Comparison of ENCODE assay signal across 20 mouse cellular contexts in genomic region chr3:154200422-154200828, GRCm38 (mm10).
DNase-seq lines count a peak whose midpoint lies in the region; ATAC-seq and TF ChIP-seq lines count a peak whose summit lies in the region.
"Had no signal": no experiment of that assay in that cellular context is flagged by ENCODE, and none has a peak within 500 bp of the region (broad histone marks: within the 10 kb centered on the region; RNA-seq: fewer than 3 reads in every experiment).

No protein-coding gene starts in this region.

- peak; percentile 65 for ATAC-seq in hindbrain, embryonic 12.5 days (ENCODE audit: low FRiP score)
- ATAC-seq in heart, embryonic 12.5 days (ENCODE audit: insufficient number of reproducible peaks, low FRiP score): no peak

- no peaks in the 10 kb centered on the region for H3K27me3 ChIP-seq in hindbrain, embryonic 12.5 days
- H3K27me3 ChIP-seq in heart, embryonic 12.5 days (replicated peaks): no peaks in the 10 kb centered on the region
- H3K27me3 ChIP-seq: embryonic facial prominence, embryonic 13.5 days; limb, embryonic 12.5 days; liver, embryonic 13.5 days; lung, embryonic 15.5 days had no signal

- 64% methylated on average over 8 of the region's 8 CpGs for WGBS in hindbrain, embryonic 12.5 days
- whole genome bisulfite sequencing in heart, embryonic 12.5 days: 73% methylated on average over 8 of the region's 8 CpGs

- H3K4me3 ChIP-seq in hindbrain, embryonic 12.5 days: no peak overlapping the region
- H3K4me3 ChIP-seq in heart, embryonic 12.5 days: no peak overlapping the region
- H3K4me3 ChIP-seq: embryonic facial prominence, embryonic 13.5 days; limb, embryonic 12.5 days; liver, embryonic 13.5 days; lung, embryonic 15.5 days; midbrain, embryonic 10.5 days had no signal

- TF ChIP-seq POLR2A in brain, embryonic 14.5 days (IDR thresholded peaks at IDR 0.05; ENCODE audit: borderline replicate concordance, extremely low read depth, insufficient read depth, insufficient read length, poor library complexity, severe bottlenecking): no peak

- no peaks in the 10 kb centered on the region for H3K36me3 ChIP-seq in hindbrain, embryonic 12.5 days
- no peaks in the 10 kb centered on the region for H3K36me3 ChIP-seq in heart, embryonic 12.5 days
- H3K36me3 ChIP-seq: embryonic facial prominence, embryonic 13.5 days; limb, embryonic 12.5 days; liver, embryonic 13.5 days; lung, embryonic 15.5 days; midbrain, embryonic 10.5 days had no signal

- no peak for TF ChIP-seq CTCF in brain, embryonic 14.5 days (IDR thresholded peaks at IDR 0.05; ENCODE audit: borderline replicate concordance, extremely low read depth, insufficient read depth, insufficient read length)

- no peak overlapping the region for H3K4me2 ChIP-seq in hindbrain, embryonic 12.5 days (replicated peaks)
- H3K4me2 ChIP-seq in heart, embryonic 12.5 days: no peak overlapping the region
- H3K4me2 ChIP-seq: embryonic facial prominence, embryonic 13.5 days; limb, embryonic 12.5 days; liver, embryonic 13.5 days; lung, embryonic 15.5 days had no signal

- no peak overlapping the region for H3K9ac ChIP-seq in hindbrain, embryonic 12.5 days
- H3K9ac ChIP-seq in heart, embryonic 12.5 days: no peak overlapping the region
- H3K9ac ChIP-seq: embryonic facial prominence, embryonic 13.5 days; limb, embryonic 12.5 days; liver, embryonic 13.5 days; lung, embryonic 15.5 days had no signal

- DNase-seq in layer of hippocampus, adult 18-20 months (ENCODE audit: low spot score in 2 of 2): peak; percentile 26 to 50
- no peak for DNase-seq in layer of hippocampus, adult 11-12 months (ENCODE audit: low spot score)
- peak; percentile 58 for DNase-seq in brain, embryonic 14.5 days (ENCODE audit: low read depth)
- DNase-seq in layer of hippocampus, adult 9-11 months: peak; percentile 35
- no peak for DNase-seq in gastrocnemius, adult 18-20 months (ENCODE audit: low spot score)
- DNase-seq: adrenal gland, postnatal 14 days; cerebellum, adult 11-12 months; gastrocnemius, postnatal 36 days; kidney, adult 11 months; liver, embryonic 13.5 days; right cerebral cortex, adult 18-20 months had no signal

- H3K4me1 ChIP-seq in hindbrain, embryonic 12.5 days: peaks cover 4% of the 10 kb centered on the region; the same call in 1 of the 2 replicates
- H3K4me1 ChIP-seq in heart, embryonic 12.5 days (replicated peaks): no peaks in the 10 kb centered on the region
- H3K4me1 ChIP-seq: lung, embryonic 15.5 days had no signal

- no peak overlapping the region for H3K27ac ChIP-seq in hindbrain, embryonic 12.5 days
- no peak overlapping the region for H3K27ac ChIP-seq in heart, embryonic 12.5 days (ENCODE audit: poor library complexity, severe bottlenecking)
- H3K27ac ChIP-seq: embryonic facial prominence, embryonic 13.5 days; kidney, postnatal 0 days; limb, embryonic 12.5 days; liver, embryonic 13.5 days; lung, embryonic 15.5 days; macrophage; midbrain, embryonic 10.5 days; stomach, postnatal 0 days had no signal

- H3K9me3 ChIP-seq in hindbrain, embryonic 12.5 days (replicated peaks): no peaks in the 10 kb centered on the region
- H3K9me3 ChIP-seq in heart, embryonic 12.5 days (replicated peaks): no peaks in the 10 kb centered on the region
- H3K9me3 ChIP-seq: embryonic facial prominence, embryonic 13.5 days; limb, embryonic 12.5 days; liver, embryonic 13.5 days; lung, embryonic 15.5 days; midbrain, embryonic 10.5 days had no signal

Comparison
In these comparisons a context has a peak if more than half of its experiments do, and no peak if none do; other contexts are left out.
1. DNase-seq: peak in layer of hippocampus, adult 18-20 months (2 of 2), brain, embryonic 14.5 days (single experiment) and layer of hippocampus, adult 9-11 months (single experiment); none in layer of hippocampus, adult 11-12 months (single experiment) and gastrocnemius, adult 18-20 months (single experiment).